Mouse (Mus musculus): ENCODE data around the gene Rnf114. TPM values are rescaled to one million over a fixed set of nuclear protein-coding genes. Genes with fewer than 3 reads are reported as not detected.

The Rnf114 gene
- 22.4 and 33.5 TPM in 2 replicates for polyA plus RNA-seq (2011; ENCODE audit: insufficient read depth, insufficient read length, low replicate concordance, missing spikeins)

DNA sequence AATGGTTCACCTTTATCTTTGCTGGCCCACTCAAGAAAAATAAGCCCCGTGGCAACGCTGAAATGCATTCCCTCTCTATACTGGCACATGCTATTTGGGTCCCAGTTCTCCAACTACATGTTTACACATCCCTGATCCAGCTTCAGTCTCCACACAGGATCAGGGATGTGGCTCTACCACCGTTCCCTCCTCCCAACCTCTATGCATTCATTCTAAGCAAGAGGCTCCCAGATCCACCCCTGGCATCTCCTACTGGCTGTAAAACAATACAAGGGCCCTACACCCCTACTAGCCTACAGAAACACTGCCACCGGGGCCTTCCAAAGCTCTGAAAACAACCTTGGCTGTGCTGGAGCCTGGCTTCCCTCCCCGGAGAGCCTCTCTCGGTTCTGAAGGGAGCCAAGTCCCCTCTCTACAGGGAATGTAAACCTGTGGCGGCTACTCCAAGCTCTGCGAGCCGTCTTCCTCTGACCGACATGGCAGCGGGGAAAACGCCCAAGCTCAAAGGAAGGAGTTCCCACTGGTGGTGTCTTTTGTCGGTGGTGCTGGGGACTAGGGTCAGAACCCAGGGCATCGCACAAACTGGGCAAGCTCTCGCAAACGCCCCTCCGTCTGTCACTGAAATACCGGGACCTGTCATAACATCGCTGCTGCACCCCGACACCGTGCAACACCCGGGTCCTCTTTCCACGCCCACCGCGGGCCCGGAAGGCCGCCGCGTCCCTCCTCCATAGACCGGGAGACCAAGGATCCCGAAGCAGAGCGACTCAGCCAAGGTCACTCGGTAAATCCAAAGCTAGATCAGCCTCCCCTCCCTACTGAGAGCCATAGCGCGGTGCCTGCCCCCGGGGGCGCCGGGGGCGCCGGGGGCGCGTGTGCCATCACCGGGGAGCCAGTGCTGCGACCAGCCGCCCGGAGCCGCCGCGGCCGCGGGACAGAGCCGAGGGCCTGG is at the start of gene Rnf114:
Gene Rnf114 (plus strand): TSS at position 889 of the 952 bp plus-strand sequence.
- Histone ChIP-seq H3K27ac (ENCODE audit: control insufficient read depth, insufficient read depth, low read depth, low read length, poor library complexity) (peak within 1 kb of the TSS; percentile 100), H3K4me1 (ENCODE audit: control insufficient read depth, insufficient read depth, low read length) (no peaks in the 10 kb centered on the region; the same call in 1 of the 2 replicates), H3K4me3 (replicated peaks; ENCODE audit: control insufficient read depth, low read depth, low read length) (peak within 1 kb of the TSS; percentile 97)
- TF ChIP-seq POLR2A (IDR thresholded peaks at IDR 0.05; ENCODE audit: borderline replicate concordance, control insufficient read depth, low read depth, low read length) (no peak), CTCF (IDR thresholded peaks at IDR 0.05; ENCODE audit: control insufficient read depth, insufficient read depth, low read length) (no peak)
- WGBS: 3% methylated on average over 52 of the region's 52 CpGs

DNA sequence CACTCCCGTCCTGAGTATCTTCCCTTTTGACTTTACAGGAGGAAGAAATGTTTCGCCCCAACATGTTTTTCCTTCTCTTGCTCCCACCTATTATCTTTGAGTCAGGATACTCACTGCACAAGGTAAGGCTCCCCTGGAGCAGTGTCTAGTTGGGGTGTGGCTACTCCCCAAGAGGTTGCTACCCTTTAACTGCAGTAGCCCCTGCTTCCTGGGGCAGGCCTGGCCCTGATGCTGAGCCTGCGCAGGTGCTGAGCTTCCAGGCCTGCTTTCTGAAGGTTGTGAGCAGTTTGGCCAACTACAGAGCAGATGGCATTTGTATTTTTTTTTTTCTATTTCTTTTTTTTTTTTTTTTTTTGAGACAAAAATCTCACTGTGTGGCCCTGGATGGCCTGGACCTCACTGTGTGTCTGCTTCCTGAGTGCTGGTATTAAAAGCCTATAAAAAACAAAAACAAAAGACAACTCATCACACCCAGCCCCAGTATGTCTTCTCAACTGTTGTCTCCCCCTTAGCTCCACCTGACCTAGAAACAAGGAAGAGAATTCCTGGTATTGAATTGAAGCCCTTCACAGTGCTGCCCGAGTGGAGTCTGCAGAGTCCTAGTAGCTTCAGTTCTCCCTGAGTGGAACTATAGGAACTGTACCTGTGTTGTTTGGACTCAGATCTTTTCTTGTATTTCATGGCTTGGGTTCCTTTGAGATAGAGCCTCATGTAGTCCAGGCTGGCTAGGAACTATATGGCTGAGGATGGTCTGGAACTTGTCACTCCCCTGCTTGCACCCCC is 48.8 kb upstream of the Rnf114 start:
- Histone ChIP-seq H3K4me1 (ENCODE audit: control insufficient read depth, insufficient read depth, low read length) (peaks cover 2% of the 10 kb centered on the region; the same call in 1 of the 2 replicates), H3K27ac (ENCODE audit: control insufficient read depth, insufficient read depth, low read depth, low read length, poor library complexity) (no peak overlapping the region), H3K4me3 (replicated peaks; ENCODE audit: control insufficient read depth, low read depth, low read length) (no peak overlapping the region)
- TF ChIP-seq POLR2A (IDR thresholded peaks at IDR 0.05; ENCODE audit: borderline replicate concordance, control insufficient read depth, low read depth, low read length) (no peak), CTCF (IDR thresholded peaks at IDR 0.05; ENCODE audit: control insufficient read depth, insufficient read depth, low read length) (no peak)
- WGBS: 91% methylated on average over 4 of the region's 4 CpGs

- Histone ChIP-seq H3K4me3 (replicated peaks; ENCODE audit: control insufficient read depth, low read depth, low read length) (no peak overlapping the region), H3K4me1 (ENCODE audit: control insufficient read depth, insufficient read depth, low read length) (peaks cover 2% of the 10 kb centered on the region; the same call in 1 of the 2 replicates), H3K27ac (ENCODE audit: control insufficient read depth, insufficient read depth, low read depth, low read length, poor library complexity) (no peak overlapping the region; the same call in 1 of the 2 replicates)
- TF ChIP-seq POLR2A (IDR thresholded peaks at IDR 0.05; ENCODE audit: borderline replicate concordance, control insufficient read depth, low read depth, low read length): no peak
- no peak for TF ChIP-seq CTCF (IDR thresholded peaks at IDR 0.05; ENCODE audit: control insufficient read depth, insufficient read depth, low read length)
- 84% methylated on average over 20 of the region's 20 CpGs for WGBS
Observed at GRCm38 (mm10) chr2:167445911-167446780, 46.3 kb upstream of the Rnf114 start.

DNA sequence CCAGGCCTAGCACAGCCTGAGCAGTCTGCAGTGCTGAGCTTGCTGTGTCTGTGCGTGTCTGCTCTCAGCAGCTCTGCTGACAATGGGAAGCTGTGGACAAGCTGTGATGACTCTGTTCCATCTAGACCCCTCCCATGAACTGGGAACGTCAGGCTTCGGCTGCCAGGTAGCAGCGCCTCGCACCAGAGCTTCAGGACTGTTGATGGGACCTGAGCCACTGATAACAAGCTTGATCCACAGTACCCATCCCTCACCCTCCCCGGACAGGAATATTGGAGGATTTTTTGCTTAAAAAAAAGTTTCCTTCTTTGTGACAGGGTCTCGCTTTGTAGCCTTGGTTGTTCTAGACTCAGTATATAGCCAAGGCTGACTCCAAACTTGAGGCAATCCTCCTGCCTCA is 45.2 kb upstream of the Rnf114 start:
- Histone ChIP-seq H3K4me3 (replicated peaks; ENCODE audit: control insufficient read depth, low read depth, low read length) (no peak overlapping the region), H3K4me1 (ENCODE audit: control insufficient read depth, insufficient read depth, low read length) (peaks cover 2% of the 10 kb centered on the region; the same call in 1 of the 2 replicates), H3K27ac (ENCODE audit: control insufficient read depth, insufficient read depth, low read depth, low read length, poor library complexity) (peak overlapping the region; percentile 76)
- TF ChIP-seq CTCF (IDR thresholded peaks at IDR 0.05; ENCODE audit: control insufficient read depth, insufficient read depth, low read length): no peak
- no peak for TF ChIP-seq POLR2A (IDR thresholded peaks at IDR 0.05; ENCODE audit: borderline replicate concordance, control insufficient read depth, low read depth, low read length)
- 72% methylated on average over 7 of the region's 7 CpGs for WGBS

GRCm38 (mm10) chr2:167447629-167448028 is 44.8 kb upstream of the Rnf114 start:
- Histone ChIP-seq H3K4me1 (ENCODE audit: control insufficient read depth, insufficient read depth, low read length) (peaks cover 2% of the 10 kb centered on the region; the same call in 1 of the 2 replicates), H3K4me3 (replicated peaks; ENCODE audit: control insufficient read depth, low read depth, low read length) (no peak overlapping the region), H3K27ac (ENCODE audit: control insufficient read depth, insufficient read depth, low read depth, low read length, poor library complexity) (peak overlapping the region; percentile 35)
- TF ChIP-seq POLR2A (IDR thresholded peaks at IDR 0.05; ENCODE audit: borderline replicate concordance, control insufficient read depth, low read depth, low read length) (no peak), CTCF (IDR thresholded peaks at IDR 0.05; ENCODE audit: control insufficient read depth, insufficient read depth, low read length) (no peak)
- WGBS: 66% methylated on average over 8 of the region's 8 CpGs

DNA sequence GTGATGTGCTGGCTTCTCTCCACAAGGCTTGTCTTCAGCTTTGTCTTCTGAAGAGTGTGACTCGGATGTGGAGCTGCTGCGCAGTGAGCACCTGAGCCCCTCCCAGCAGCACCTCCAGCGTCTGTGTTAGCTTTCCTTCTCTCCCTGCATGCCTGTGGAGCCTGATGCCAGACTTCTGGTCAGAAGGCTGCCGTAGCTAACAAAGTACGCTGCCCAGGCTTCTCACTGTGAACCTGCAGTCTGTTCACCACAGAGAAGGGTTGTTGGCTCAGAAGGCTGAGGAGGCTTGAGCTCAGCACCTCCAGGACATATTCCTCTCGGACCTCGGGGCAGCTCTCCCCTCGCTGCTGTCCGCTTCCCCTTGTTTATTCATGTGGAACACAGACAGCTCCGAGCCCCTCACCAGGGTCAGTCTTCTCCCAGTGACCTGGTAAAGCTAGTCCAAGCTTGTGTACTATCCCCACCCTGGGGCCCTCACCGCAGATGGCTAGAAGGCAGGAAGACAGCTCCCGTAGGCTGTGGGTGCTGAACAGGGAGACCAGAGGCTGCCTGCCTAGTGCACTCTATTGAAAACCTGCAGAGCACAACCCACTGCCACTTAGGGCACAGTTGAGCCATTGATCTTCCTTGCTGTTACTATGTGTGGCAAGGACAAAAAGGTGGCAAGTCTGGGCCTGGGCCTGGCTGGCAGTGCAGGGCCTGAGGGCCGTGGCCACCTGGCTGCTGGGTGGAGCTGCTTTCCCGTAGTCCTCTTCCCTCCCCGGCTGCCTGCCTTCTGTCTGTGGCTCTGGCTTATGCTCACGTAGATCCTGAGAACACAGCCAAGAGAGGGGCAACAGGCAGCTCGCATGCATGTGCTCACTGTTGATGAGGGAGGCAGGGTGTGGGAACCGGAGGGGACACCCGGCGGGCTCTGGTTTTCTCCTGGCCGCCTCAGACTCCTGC is 42.8 kb upstream of the Rnf114 start:
- no peak overlapping the region for H3K4me3 ChIP-seq (replicated peaks; ENCODE audit: control insufficient read depth, low read depth, low read length)
- peaks cover 2% of the 10 kb centered on the region; the same call in 1 of the 2 replicates for H3K4me1 ChIP-seq (ENCODE audit: control insufficient read depth, insufficient read depth, low read length)
- TF ChIP-seq POLR2A (IDR thresholded peaks at IDR 0.05; ENCODE audit: borderline replicate concordance, control insufficient read depth, low read depth, low read length) (no peak), CTCF (IDR thresholded peaks at IDR 0.05; ENCODE audit: control insufficient read depth, insufficient read depth, low read length) (no peak)
- no peak overlapping the region for H3K27ac ChIP-seq (ENCODE audit: control insufficient read depth, insufficient read depth, low read depth, low read length, poor library complexity)
- 92% methylated on average over 21 of the region's 21 CpGs for WGBS
